Mouse (Mus musculus): ENCODE data around the gene Ctnnd2.

GRCm38 (mm10) chr15:30562375-30562774 lies 390.0 kb downstream of the Ctnnd2 start:
- no peak for TF ChIP-seq EP300 (IDR thresholded peaks at IDR 0.05; ENCODE audit: insufficient read depth, low read depth, low read length)
- TF ChIP-seq CTCF (IDR thresholded peaks at IDR 0.05): no peak
- TF ChIP-seq POLR2A (IDR thresholded peaks at IDR 0.05; ENCODE audit: insufficient read depth, low read depth, low read length): no peak
